Mouse (Mus musculus) frontal cortex, postnatal 36 days (tissue): Measurements from ENCODE around the gene Efhc1.

Experiments
- DNase-seq, 2 experiments: peaks; one replicate each; pipeline ENCODE4 v3.0.0; 2022; ENCODE audit warnings: low spot score in 2 of 2

Gene Efhc1

DNA sequence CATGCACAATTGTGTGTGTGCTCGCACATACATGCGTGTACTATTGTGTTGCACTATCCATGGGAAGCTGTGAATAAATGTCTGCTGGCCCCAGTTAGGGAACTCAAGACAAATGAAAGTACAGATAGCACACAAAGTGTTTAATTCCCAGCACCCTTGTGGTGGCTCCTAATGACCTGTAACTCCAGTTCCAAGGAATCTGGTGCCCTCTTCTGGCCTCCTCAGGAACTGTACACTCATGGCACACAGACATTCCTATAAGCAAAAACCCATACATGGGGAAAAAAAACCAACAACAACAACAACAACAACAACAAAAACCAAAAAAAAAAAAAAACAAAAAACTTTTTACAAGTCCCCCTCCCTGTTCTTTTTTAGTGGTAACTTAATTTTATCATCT lies 8.4 kb upstream of the Efhc1 start:
- DNase-seq = no peak

DNA sequence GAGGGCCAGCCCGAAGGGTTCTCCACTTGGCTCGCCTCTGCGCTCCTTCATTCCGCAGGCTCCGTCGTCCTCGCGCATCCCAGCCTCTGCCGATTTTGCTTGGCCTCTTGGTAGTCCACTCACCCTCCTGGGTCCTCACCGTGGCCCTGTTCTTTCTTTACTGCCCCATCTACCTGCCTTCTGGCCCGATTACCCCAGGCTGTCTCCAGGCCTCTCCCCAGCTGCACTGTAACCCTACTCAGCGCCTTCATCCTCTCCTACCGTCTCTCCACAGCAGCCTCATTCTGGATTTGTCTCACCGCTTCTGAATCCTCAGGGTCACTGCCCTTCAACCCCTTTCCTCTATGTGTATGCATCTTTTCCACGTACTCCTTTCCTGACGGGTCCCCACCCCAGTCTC lies 373 bp downstream of the Efhc1 start:
- no peak for DNase-seq

DNA sequence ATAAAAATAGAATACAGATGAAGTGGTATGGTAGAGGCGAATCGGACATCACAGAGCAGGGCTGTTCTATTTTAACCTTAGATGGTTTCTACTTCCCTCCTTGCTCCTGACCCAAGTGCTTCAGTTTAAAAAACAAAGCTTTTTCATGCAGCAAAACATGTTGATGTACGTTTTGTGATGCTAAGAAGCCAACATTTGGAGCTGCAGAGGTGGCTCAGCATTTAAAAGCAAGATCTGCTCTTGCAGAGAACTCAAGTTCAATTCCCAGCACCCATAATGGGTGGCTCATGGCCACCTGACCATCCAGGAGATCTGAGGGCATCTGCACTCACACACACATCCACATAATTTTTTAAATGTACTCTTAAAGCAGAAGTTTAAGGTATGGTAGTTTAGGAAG lies 3.5 kb downstream of the Efhc1 start:
- no peak for DNase-seq

DNA sequence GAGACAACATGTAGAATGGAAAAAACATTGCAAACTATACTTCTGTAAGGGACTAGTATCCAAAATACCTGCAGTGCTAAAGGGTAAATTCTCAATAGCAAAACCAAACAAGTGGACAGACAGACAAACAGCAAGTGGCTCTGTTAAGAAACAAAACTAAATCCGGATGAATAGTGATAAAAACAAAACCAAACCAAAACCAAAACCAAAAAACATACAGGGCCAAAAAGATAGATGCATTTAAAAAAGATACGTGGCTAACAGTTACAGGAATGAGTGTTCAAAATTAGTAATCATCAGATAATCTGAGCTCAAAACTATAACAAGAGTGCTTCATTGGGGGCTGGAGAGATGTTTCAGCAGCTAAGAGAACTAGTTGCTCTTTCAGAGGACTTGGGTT lies 18.2 kb downstream of the Efhc1 start:
- DNase-seq = no peak

DNA sequence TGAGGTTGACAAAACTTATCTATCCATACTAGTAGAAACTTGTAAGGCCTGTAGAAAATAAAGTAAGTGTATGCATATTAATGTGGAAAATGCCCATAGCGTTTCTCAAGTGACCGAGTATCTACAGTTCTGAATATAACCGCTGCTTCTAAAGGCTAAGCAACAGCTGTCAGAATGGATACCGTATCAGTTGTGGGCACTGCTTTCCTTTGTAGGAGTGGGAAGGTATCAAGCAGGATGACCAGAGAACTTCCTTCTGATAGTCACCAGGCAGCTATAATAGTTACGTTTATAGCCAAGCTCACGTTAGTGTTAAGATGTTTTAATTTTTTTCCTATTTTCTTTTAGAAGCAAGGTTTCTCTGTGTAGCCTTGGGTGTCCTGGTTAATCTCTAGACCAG lies 22.0 kb downstream of the Efhc1 start:
- no peak for DNase-seq

DNA sequence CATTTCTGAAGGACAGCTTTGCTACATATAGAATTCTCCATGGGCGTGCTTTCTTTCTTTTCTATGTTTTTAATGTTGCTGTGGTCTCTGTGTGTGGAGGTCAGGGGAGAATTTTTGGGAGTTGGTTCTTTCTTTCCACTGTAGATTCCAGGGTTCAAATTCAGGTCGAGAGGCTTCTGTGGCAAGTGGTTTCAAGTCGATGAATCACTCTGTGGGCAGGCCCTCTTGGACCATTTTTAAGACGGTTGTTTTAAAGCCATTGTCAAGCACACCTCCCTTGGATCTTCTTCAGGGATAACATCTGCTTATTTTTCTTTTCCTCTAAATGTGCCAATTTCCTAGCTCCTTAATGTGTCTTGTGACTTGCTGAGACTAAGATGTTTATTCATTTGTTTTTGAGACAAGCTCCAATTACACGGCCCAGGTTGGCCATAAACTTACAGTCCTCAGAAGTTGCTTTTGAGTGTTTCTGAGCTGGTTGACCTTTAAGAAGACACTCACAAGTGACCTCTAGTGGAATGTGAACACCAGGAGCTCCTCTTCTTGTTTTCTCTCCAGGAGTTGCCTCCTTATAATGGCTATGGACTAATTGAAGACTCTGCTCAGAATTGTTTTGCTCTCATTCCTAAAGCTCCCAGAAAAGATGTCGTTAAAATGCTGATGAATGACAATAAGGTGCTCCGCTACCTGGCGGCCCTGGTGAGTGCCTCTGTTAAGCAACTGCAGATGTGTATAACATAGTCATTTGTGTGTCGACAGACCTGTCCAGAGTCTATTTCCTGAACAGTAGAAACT lies 23.1 kb downstream of the Efhc1 start:
- no peak for DNase-seq

DNA sequence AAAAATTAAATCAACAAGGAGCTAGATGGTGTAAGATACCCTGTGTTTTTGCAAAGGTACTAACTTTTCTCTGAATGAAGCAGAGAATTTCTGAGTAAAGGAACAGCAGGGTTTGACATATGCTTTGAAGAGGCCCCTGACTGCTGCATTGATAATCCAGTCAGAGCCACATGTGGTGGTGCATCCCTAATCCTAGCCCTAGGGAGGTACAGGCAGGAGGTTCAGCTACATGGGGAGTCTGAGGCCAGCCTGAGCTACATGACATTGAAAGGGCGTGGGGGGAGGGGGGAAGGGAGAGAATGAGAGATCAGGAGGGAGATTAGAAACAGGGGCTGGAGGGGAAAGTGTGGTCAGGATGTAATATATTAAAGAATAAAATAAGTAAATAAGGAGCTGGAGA lies 29.1 kb downstream of the Efhc1 start:
- no peak for DNase-seq

DNA sequence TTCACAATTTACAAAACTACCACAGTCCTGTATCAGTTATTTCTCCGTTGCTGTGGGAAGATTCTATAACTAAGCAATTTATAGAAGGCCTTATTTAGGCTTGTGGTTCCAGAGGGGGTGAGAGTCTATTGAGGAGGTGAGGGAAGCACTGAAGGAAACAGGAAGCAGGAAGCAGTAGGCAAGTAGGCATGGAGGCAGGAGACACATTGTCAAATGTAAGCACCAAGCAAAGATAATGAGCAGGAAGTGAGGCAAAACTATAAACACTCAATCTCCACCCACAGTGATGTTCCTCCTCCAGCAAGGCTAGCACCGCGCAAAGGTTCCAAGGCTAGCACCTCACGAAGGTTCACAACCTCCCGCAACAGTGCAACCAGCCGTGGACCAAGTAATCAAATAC lies 30.3 kb downstream of the Efhc1 start:
- no peak for DNase-seq

DNA sequence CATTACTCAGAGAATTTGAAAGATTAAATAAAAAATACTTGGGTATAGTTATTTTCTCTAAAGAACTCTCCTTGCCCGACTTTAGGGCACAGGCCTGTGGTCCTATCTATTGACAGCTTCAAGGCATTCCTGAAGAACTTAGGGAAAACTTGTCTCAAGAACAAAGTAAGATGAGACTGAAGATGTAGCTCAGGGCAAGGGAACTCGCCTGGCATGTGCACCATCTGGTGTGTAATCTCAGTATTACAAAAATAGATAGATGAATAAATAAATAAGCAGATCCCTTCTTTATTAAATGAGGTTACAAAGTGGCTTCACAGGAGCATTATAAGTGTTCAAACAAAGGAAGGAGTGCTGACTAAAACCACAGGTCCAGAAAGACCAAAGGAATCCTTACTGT lies 32.7 kb downstream of the Efhc1 start:
- DNase-seq = no peak

DNA sequence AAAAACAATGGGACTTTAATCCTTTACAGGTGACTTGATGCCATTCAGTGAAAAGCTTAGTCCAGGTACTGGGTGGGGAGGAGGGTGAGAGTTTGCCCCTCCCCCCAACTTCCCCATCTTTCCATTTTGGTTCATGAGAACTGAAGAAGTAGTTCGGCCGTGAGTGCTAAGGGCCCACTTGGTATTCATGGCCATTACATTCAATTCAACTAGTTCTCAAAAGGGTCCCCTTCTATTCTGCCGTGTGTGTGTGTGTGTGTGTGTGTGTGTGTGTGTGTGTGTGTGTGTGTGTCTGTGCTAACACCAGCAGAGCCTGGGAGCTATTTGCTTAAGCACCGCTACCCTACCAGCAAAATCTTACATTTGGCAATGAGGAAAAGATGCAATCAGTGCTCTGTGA lies 33.2 kb downstream of the Efhc1 start:
- no peak for DNase-seq

DNA sequence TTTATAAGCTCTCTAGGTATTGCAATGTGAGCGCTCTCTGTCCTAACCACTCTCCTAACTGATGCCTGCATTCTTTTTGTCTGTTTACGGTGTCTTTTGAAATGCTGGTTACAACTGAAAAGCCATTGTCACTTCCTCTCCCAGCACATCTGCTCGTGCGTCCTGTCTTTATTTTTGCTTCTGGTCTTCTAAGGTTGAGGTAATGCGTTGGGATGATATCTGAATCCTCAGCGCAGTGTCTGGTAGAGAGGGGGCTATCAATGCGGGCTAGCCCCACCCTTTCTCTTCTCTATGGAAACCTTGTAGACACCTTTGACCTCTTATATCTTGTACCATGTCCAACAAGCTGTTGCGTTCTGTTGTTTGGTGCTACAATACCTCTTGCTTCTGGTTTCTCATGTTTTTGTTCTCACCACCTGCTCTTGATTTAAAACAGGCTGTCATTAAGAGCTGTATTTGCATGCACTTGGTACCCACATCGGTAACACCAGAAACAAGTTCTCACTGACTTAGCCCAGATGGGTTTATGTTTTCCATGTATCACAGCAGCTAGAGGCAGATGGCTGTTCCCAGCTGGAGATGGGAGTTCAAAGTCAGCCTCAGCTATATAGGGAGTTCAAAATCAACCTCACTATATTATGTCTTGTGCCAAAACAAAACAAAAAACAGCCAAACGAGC lies 35.1 kb downstream of the Efhc1 start:
- DNase-seq = no peak

DNA sequence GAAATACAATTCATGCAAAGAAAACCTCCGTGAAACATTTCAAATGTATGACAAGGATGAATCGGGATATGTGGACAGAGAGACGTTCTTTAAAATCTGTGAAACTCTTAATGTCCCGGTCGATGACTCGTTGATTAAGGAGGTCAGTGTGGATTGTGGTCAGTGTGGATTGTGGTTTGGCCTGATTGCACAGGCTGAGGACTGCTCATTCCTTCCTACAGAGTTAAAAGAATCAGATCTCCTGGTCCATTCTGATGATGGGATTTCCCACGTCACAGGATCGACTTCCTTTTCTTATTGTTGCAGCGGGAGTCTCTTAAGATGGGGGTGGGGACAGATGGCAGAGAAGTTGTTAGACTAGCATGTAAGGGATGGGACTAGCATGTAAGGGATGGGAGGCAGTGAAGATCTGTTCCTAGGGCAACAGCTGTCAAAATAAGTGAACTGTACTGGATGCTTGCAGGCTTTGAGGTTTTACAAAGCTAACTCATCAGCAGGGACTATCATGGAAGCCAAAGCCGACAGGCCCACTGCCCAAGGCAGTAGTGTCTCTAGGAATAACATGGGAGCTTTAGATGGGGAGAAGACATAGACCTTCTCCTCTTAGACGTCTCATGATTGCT lies 38.1 kb downstream of the Efhc1 start:
- DNase-seq = no peak

DNA sequence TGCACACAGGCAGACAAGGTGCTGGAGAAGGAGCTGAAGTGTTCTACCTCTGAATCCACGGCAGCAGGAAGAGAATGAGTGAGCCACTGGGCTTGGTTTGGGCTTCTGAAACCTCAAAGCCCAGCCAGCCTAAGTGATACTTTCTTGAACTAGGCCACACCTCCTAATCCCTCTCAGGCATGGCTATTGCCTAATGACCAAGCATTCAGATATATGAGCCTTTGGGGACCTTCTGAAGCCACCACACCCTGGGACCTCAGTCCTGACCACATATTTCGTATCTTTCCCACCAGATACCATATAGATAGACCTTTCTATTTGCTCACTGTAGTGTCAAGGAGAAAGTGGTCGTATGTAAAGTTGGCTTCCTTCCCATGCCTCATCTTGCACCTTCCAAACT lies 42.3 kb downstream of the Efhc1 start:
- no peak for DNase-seq

DNA sequence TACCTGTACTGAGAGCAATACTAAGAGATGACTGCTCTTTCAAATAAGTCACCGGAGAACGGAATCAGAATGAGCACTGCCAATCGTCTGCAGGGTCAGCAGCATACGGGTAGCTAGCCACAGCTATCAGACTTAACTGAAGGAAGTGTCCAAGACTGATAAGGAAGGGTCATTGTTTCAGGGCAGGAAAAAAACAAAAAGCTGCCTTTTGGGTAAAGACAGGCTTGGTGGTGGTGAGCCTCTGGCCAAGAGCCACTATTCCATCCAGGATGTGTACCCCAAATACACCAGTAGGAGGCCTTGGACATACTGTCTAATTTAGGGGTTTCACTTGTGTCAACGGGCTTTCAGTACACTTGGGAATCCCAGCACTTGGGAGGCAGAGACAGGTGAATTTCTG lies 42.9 kb downstream of the Efhc1 start:
- DNase-seq = no peak

DNA sequence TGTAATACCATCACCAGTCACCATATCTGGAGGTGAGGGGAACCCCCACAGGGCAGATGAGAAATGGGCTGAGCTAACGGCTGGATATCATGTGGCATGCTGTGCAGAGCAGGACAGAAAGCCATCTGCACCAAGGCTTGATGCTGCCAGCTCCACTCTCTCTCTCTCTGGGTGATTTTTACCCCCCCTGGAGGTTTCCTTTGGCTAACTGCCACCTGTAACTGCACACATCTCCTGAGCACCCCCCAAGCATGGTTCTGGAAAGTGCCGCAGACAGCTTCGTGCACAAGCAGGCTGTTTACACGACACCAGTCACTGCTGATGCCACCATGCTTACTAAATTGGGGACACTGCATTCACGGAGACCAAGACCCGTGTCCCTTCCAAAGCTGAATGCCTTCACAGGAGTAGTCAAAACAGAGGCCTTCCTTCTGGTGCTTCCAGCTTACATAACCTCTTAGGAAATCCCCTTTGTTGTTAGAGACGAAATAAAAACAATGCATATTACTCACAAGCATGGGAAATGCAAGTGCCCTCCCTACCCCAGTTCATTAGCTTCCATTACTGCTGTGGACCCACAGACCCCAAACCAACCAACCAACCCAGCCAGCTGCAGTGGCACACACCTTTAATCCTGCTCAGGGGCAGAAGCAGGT lies 44.0 kb downstream of the Efhc1 start:
- DNase-seq = no peak

DNA sequence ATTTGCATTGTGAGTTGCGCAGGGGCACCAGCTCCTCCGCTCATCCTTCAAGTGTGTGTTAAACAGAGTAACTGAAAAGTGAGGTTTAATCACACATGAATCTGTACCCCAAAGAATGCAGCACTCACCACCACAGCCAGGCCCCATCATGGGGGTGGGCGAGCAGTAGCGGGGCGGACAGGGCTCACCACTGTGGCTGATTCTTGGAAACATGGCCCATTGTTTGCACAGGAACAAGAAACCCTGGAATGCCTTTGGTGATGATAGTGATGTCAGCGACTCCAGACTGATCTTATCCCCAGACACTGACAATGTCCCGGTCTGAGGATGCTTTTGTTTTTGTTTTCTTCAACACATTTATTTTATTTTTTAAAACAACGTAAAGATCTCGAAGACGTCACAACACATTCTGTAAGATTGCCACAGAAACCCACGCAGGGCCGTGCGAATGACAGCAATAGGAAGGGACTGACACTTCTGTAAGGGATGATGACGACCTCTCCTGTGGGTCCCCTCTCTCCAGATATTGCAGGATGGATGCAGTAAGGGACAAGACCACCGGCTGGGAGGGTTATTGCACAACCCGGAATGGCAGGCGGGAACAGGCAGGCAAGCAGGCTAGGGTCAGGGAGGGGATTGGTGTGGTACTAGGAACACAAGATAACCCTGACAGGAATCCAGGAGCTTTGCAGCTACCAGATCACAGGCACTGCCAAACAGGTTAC lies 45.3 kb downstream of the Efhc1 start:
- DNase-seq = no peak

DNA sequence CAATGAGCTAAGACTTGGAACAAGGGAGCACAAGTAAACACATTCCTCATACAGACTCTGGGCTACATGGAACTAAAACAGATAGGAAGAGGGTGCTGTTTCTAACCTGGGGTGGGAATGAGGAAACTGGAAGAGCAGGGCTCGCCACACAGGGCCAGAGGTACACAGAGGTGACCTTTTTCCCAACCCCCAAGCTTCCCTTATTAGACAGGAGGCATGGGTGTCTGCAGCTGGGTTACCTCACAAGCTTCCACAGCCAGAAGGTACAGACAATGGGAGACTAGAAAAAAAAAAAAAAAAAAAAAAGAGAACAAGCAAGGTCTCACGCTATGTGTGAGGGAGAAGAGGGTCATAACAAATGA lies 45.9 kb downstream of the Efhc1 start:
- no peak for DNase-seq

DNA sequence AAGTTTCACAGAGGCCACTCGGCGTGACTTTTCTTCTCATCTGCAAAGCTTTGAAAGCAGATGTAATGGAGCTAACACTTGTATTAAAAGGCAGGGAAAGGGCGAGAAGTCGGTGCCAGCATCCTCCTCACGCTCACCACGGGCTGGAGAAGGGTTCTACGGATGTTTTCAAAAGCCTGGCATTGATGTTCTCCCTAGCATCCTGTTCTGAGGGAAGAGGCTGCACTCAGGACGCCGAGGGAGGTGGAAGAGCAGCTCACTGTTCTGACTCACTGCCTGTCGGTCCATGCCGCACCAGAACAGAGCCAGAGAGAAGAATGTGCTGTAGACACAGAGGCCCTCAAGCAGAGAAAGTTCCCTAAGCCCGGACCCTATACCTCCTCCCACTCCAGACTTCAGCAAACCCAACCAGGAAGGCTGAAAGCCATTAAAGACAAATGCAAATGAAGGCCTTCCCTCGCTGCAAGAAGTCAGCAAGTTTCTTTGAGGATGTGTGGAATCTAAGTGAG lies 46.5 kb downstream of the Efhc1 start:
- no peak for DNase-seq

DNA sequence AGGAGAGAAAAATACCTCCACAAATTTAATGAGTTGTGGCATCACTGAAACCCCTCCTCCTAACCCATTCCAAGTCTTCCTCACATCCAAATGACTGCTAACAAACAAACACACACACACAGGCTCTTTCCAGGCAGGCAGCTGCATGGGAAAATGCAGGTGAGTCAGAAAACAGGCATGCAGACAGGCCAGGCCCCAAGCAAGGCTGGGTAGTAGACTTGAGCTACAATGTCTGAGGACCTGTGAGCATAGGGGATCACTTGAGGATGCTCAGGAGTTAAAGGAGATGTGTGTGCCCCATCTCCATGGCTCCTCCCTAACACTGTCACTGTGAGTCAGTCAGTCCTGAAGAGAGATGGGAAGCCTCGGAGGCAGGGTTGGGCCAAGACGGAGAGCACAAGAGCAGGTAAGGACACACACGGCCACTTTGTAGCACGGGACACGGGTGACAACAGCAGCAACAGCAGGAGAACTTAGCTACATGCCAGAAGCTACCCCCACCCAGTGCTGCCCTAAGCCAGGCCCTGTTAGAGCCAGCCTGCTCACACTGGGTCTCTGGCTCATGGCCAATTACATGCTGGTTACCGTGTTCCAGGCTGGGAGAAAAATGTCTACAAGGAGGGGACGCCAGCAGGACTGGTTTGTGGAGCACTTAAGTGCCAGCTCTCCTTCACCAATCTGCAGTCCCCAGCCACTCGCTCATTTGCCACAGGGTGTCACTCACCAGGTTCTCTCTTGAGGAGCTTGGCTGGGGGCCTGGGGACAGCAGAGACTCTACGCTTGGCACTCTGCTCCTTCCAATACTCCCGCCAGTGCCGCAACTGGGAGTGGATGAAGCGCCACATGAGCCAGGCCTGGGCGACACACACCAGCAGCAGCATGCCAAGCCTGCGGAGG lies 51.1 kb downstream of the Efhc1 start:
- no peak for DNase-seq

DNA sequence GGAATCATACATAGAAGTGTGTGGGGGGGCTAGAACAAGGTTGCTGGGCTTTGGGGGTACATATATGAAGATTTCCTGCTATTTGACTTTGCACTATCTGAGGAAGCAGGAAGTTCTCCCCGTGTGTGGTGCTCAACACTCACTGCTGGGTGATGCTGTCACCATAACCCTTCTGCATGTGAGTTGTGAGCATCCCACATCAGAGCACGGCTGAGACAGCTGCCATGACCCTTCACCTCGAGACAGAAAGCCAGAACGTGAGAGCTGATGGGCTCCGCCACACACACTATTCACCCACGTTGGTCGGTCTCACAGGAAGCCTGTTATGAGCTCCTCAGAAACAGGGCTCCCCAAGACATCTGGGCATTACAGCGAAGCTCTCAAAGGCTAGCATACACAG lies 53.2 kb downstream of the Efhc1 start:
- no peak for DNase-seq

DNA sequence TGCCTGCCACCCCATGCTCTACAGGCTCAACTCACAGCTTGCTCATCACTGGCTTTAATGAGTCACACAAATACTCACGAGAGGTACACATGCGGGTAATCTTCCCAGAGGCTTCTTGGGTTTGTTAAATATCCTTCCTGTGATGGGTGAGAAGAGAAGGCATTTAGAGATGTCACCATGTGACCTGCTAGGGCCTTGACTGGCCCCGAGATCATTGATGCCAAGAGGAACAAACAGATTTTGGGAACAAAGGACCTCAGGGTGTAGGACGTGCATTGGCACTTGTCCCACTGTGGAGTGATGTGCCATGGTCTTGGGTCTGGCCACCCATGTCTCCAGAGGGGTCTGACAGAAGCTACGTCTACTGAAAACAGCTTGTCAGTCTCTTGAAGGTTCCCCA lies 55.3 kb downstream of the Efhc1 start:
- DNase-seq = no peak
